Mouse (Mus musculus) neural tube, embryonic 10.5 days (tissue): Measurements from ENCODE around the gene Numbl.

Experiments used
- DNase-seq: peaks from one replicate; pipeline ENCODE4 v3.0.0-alpha.2; 2017; ENCODE audit warnings: low spot score; ENCODE audit errors: extremely low spot score

Numbl gene

GRCm38 (mm10) chr7:27291795-27292466, 33.7 kb downstream of the Numbl start:
- DNase-seq, result no peak

- DNase-seq, result no peak
Observed at GRCm38 (mm10) chr7:27295956-27296355, 37.7 kb downstream of the Numbl start.

GRCm38 (mm10) chr7:27296518-27296917, 38.3 kb downstream of the Numbl start:
- no peak for DNase-seq

GRCm38 (mm10) chr7:27298033-27298610, 39.9 kb downstream of the Numbl start:
- no peak for DNase-seq

- no peak for DNase-seq
Observed at GRCm38 (mm10) chr7:27298816-27299215, 40.6 kb downstream of the Numbl start.

- no peak for DNase-seq
Observed at GRCm38 (mm10) chr7:27300351-27300750, 42.1 kb downstream of the Numbl start.

GRCm38 (mm10) chr7:27300801-27301200, 42.6 kb downstream of the Numbl start:
- DNase-seq, result no peak

- peak; percentile 63 for DNase-seq
Observed at GRCm38 (mm10) chr7:27302172-27302571, 43.9 kb downstream of the Numbl start.

- no peak for DNase-seq
Observed at GRCm38 (mm10) chr7:27305091-27305730, 47.0 kb downstream of the Numbl start.

- DNase-seq, result peak; percentile 43
Observed at GRCm38 (mm10) chr7:27306161-27307160, 48.2 kb downstream of the Numbl start.

- no peak for DNase-seq
Observed at GRCm38 (mm10) chr7:27307551-27307950, 49.3 kb downstream of the Numbl start.

GRCm38 (mm10) chr7:27308821-27309549, 50.8 kb downstream of the Numbl start:
- DNase-seq, result peak; percentile 39

- DNase-seq, result no peak
Observed at GRCm38 (mm10) chr7:27309832-27310231, 51.6 kb downstream of the Numbl start.

GRCm38 (mm10) chr7:27310306-27310705, 52.1 kb downstream of the Numbl start:
- no peak for DNase-seq

- no peak for DNase-seq
Observed at GRCm38 (mm10) chr7:27310996-27311535, 52.8 kb downstream of the Numbl start.

- no peak for DNase-seq
Observed at GRCm38 (mm10) chr7:27311651-27312284, 53.5 kb downstream of the Numbl start.

- no peak for DNase-seq
Observed at GRCm38 (mm10) chr7:27314393-27314792, 56.2 kb downstream of the Numbl start.

- no peak for DNase-seq
Observed at GRCm38 (mm10) chr7:27315958-27316357, 57.7 kb downstream of the Numbl start.

GRCm38 (mm10) chr7:27319411-27319810, 61.2 kb downstream of the Numbl start:
- DNase-seq, result no peak

GRCm38 (mm10) chr7:27322291-27322690, 64.1 kb downstream of the Numbl start:
- DNase-seq, result no peak
